Comparison of ENCODE assay signal across 12 mouse cellular contexts in the genomic region with DNA sequence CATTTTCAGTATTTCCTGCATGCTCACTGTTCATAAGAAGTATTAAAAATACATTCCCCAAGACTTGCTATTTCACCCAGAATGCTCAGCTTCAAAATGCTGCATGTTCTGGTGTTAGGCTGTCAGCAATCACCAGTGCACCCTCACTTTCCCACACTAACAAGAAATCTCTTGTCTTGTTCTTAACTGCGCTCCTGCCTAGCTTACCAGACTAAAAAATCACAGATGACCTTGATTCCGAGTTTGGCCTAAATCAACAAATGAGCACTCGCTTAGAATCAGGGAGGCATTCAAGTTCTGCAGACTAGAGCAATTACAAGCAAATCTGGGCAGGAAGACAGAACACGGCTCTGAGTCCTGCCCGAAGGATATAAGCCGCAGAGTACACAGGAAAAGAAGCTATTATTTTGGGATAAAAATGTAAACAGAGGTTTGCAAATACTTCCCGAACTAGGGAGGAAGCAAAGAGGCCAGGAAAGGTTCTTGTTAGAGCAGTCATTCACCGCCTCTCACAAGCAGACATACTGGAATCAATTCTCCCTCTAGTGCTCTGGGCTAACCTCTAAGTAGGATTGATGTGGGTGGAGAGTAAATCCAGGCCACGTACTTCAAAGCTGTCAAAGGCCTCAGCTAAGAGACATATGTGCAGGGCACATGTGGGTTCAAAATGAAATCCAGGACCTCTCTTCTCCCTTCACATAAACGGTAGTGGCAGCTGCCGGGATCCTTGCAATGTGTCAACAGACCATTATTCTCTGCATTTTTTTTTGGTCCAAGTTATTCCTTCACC.
A peak's percentile ranks its signal among the peaks of the same experiment; 100 is the strongest.
DNase-seq lines count a peak whose midpoint lies in the region; ATAC-seq and TF ChIP-seq lines count a peak whose summit lies in the region.
"Had no signal": no experiment of that assay in that cellular context is flagged by ENCODE, and none has a peak within 500 bp of the region (broad histone marks: within the 10 kb centered on the region; RNA-seq: fewer than 3 reads in every experiment).

No protein-coding gene starts in this region.

- 0 out of 2 replicates have a peak, but pooled peaks cover 8% of the 10 kb centered on the region for H3K4me1 ChIP-seq in forebrain, postnatal 0 days (ENCODE audit: insufficient read depth)
- H3K4me1 ChIP-seq in forebrain, embryonic 12.5 days, result no peaks in the 10 kb centered on the region
- peaks cover 3% of the 10 kb centered on the region; the same call in 1 of the 2 replicates for H3K4me1 ChIP-seq in lung, embryonic 16.5 days (replicated peaks; ENCODE audit: control insufficient read depth, insufficient read depth, low read length)
- peaks cover 6% of the 10 kb centered on the region for H3K4me1 ChIP-seq in embryonic facial prominence, embryonic 15.5 days
- H3K4me1 ChIP-seq in midbrain, embryonic 15.5 days, result peaks cover 17% of the 10 kb centered on the region

- WGBS in forebrain, postnatal 0 days, result 55% methylated on average over 11 of the region's 11 CpGs
- WGBS in forebrain, embryonic 12.5 days, result 84% methylated on average over 11 of the region's 11 CpGs
- WGBS in lung, embryonic 16.5 days, result 17% methylated on average over 11 of the region's 11 CpGs
- 13% methylated on average over 11 of the region's 11 CpGs for WGBS in embryonic facial prominence, embryonic 15.5 days
- 69% methylated on average over 11 of the region's 11 CpGs for WGBS in midbrain, embryonic 15.5 days

- H3K9me3 ChIP-seq in forebrain, postnatal 0 days (ENCODE audit: low read length), result no peaks in the 10 kb centered on the region
- peaks cover 9% of the 10 kb centered on the region; the same call in 1 of the 2 replicates for H3K9me3 ChIP-seq in forebrain, embryonic 12.5 days
- peaks cover 3% of the 10 kb centered on the region; the same call in 1 of the 2 replicates for H3K9me3 ChIP-seq in lung, embryonic 16.5 days (ENCODE audit: control insufficient read depth, low read length)
- H3K9me3 ChIP-seq in embryonic facial prominence, embryonic 15.5 days (replicated peaks), result no peaks in the 10 kb centered on the region
- H3K9me3 ChIP-seq in midbrain, embryonic 15.5 days, result no peaks in the 10 kb centered on the region

- H3K9ac ChIP-seq in forebrain, postnatal 0 days, result no peak overlapping the region
- H3K9ac ChIP-seq in forebrain, embryonic 12.5 days, result no peak overlapping the region
- no peak overlapping the region for H3K9ac ChIP-seq in lung, embryonic 16.5 days (ENCODE audit: low read length)
- H3K9ac ChIP-seq in embryonic facial prominence, embryonic 15.5 days, result no peak overlapping the region
- H3K9ac ChIP-seq in midbrain, embryonic 15.5 days, result no peak overlapping the region

- H3K4me3 ChIP-seq in forebrain, postnatal 0 days (ENCODE audit: low read depth, low read length), result no peak overlapping the region
- no peak overlapping the region for H3K4me3 ChIP-seq in forebrain, embryonic 12.5 days (replicated peaks)
- no peak overlapping the region for H3K4me3 ChIP-seq in lung, embryonic 16.5 days (ENCODE audit: low read length)
- no peak overlapping the region for H3K4me3 ChIP-seq in embryonic facial prominence, embryonic 15.5 days (replicated peaks)
- no peak overlapping the region for H3K4me3 ChIP-seq in midbrain, embryonic 15.5 days

- H3K36me3 ChIP-seq in forebrain, postnatal 0 days (ENCODE audit: insufficient read depth), result no peaks in the 10 kb centered on the region
- H3K36me3 ChIP-seq in forebrain, embryonic 12.5 days (replicated peaks), result no peaks in the 10 kb centered on the region
- no peaks in the 10 kb centered on the region for H3K36me3 ChIP-seq in lung, embryonic 16.5 days (ENCODE audit: control insufficient read depth, insufficient read depth, low read length)
- H3K36me3 ChIP-seq in embryonic facial prominence, embryonic 15.5 days, result no peaks in the 10 kb centered on the region
- H3K36me3 ChIP-seq in midbrain, embryonic 15.5 days (replicated peaks), result 0 out of 2 replicates have a peak, but pooled peaks cover 3% of the 10 kb centered on the region
- H3K36me3 ChIP-seq: G1E had no signal

- no peak for DNase-seq in forebrain, postnatal 0 days
- no peak for DNase-seq in lung, adult 18-20 months
- DNase-seq in testis, postnatal 10 days (ENCODE audit: low spot score), result no peak
- DNase-seq in layer of hippocampus, adult 9-10 months (ENCODE audit: low spot score), result no peak
- DNase-seq: cerebellum, postnatal 14 days; gastrocnemius, postnatal 14 days; lung, postnatal 14 days had no signal

- H3K4me2 ChIP-seq in forebrain, postnatal 0 days (ENCODE audit: low read depth), result no peak overlapping the region
- H3K4me2 ChIP-seq in forebrain, embryonic 12.5 days, result no peak overlapping the region
- 0 out of 2 replicates have a peak overlapping the region, but pooled peaks have one; percentile 11 for H3K4me2 ChIP-seq in lung, embryonic 16.5 days (ENCODE audit: low read depth, low read length)
- H3K4me2 ChIP-seq in embryonic facial prominence, embryonic 15.5 days (replicated peaks), result 0 out of 2 replicates have a peak overlapping the region, but pooled peaks have one; percentile 0
- no peak overlapping the region for H3K4me2 ChIP-seq in midbrain, embryonic 15.5 days

- no peak for TF ChIP-seq CTCF in forebrain, postnatal 0 days (IDR thresholded peaks at IDR 0.05; ENCODE audit: low read depth)

- no peaks in the 10 kb centered on the region for H3K27me3 ChIP-seq in forebrain, postnatal 0 days (ENCODE audit: insufficient read depth, low read length)
- H3K27me3 ChIP-seq in forebrain, embryonic 12.5 days, result no peaks in the 10 kb centered on the region
- no peaks in the 10 kb centered on the region for H3K27me3 ChIP-seq in lung, embryonic 16.5 days (ENCODE audit: control insufficient read depth, insufficient read depth, low read depth, low read length)
- no peaks in the 10 kb centered on the region for H3K27me3 ChIP-seq in embryonic facial prominence, embryonic 15.5 days
- H3K27me3 ChIP-seq in midbrain, embryonic 15.5 days (replicated peaks), result no peaks in the 10 kb centered on the region

- peak overlapping the region; percentile 17; the same call in 1 of the 2 replicates for H3K27ac ChIP-seq in forebrain, postnatal 0 days (ENCODE audit: low read depth, low read length)
- no peak overlapping the region for H3K27ac ChIP-seq in forebrain, embryonic 12.5 days
- no peak overlapping the region for H3K27ac ChIP-seq in lung, embryonic 16.5 days (ENCODE audit: low read length)
- 0 out of 2 replicates have a peak overlapping the region, but pooled peaks have one; percentile 39 for H3K27ac ChIP-seq in embryonic facial prominence, embryonic 15.5 days (replicated peaks)
- 0 out of 2 replicates have a peak overlapping the region, but pooled peaks have one; percentile 12 for H3K27ac ChIP-seq in midbrain, embryonic 15.5 days

- peak; percentile 42; the same call in 1 of the 2 replicates for ATAC-seq in forebrain, postnatal 0 days
- ATAC-seq in forebrain, embryonic 12.5 days (ENCODE audit: low FRiP score), result no peak
- no peak for ATAC-seq in lung, embryonic 16.5 days (ENCODE audit: low read depth)
- peak; percentile 65 for ATAC-seq in embryonic facial prominence, embryonic 15.5 days (ENCODE audit: insufficient number of reproducible peaks, low FRiP score, low TSS enrichment, low read depth)
- ATAC-seq in midbrain, embryonic 15.5 days (replicated peaks), result no peak

Comparison
In these comparisons a context has a peak if more than half of its experiments do, and no peak if none do; other contexts are left out.
1. ATAC-seq: peak in forebrain, postnatal 0 days (single experiment) and embryonic facial prominence, embryonic 15.5 days (single experiment); none in forebrain, embryonic 12.5 days (single experiment), lung, embryonic 16.5 days (single experiment) and midbrain, embryonic 15.5 days (single experiment).
2. H3K27ac ChIP-seq: peak in forebrain, postnatal 0 days (single experiment), embryonic facial prominence, embryonic 15.5 days (single experiment) and midbrain, embryonic 15.5 days (single experiment); none in forebrain, embryonic 12.5 days (single experiment) and lung, embryonic 16.5 days (single experiment).
3. H3K4me2 ChIP-seq: peak in lung, embryonic 16.5 days (single experiment) and embryonic facial prominence, embryonic 15.5 days (single experiment); none in forebrain, postnatal 0 days (single experiment), forebrain, embryonic 12.5 days (single experiment) and midbrain, embryonic 15.5 days (single experiment).